Mouse (Mus musculus) limb, embryonic 11.5 days (tissue): ENCODE results near the gene Shank2. TPM values are rescaled to one million over a fixed set of nuclear protein-coding genes. Genes with fewer than 3 reads are reported as not detected.
A peak's percentile ranks its signal among the peaks of the same experiment; 100 is the strongest.

Source experiments
- ATAC-seq: fragments of 200-750 bp; cut with Nextera tagmentation; 2 replicates; pipeline ENCODE4 v1.8.0; 2017; ENCODE audit warnings: low read depth; ENCODE audit not compliant: insufficient number of reproducible peaks, low FRiP score, low TSS enrichment
- DNase-seq: peaks from one replicate; pipeline ENCODE4 v3.0.0-alpha.2; 2015; ENCODE audit warnings: low spot score
- H3K27ac ChIP-seq: fragments of 300-500 bp; sonication (generic); replicated peaks from 2 replicates; pipeline ENCODE4 v1.5.1; 2014; ENCODE audit warnings: low read depth, mild to moderate bottlenecking, low read length
- H3K27me3 ChIP-seq: fragments of 300-500 bp; sonication (generic); 2 replicates; pipeline ENCODE4 v1.6.1; 2014; ENCODE audit warnings: mild to moderate bottlenecking, low read length, mixed read lengths; ENCODE audit not compliant: control insufficient read depth, insufficient read depth
- H3K36me3 ChIP-seq: fragments of 300-500 bp; sonication (generic); 2 replicates; pipeline ENCODE4 v1.6.1; 2014; ENCODE audit warnings: mild to moderate bottlenecking, low read length, moderate library complexity, mixed read lengths; ENCODE audit not compliant: control insufficient read depth, insufficient read depth
- H3K4me1 ChIP-seq: fragments of 300-500 bp; sonication (generic); 2 replicates; pipeline ENCODE4 v1.6.1; 2014; ENCODE audit warnings: low read length, mixed read lengths; ENCODE audit not compliant: control insufficient read depth, insufficient read depth
- H3K4me2 ChIP-seq: fragments of 300-500 bp; sonication (generic); 2 replicates; pipeline ENCODE4 v1.6.1; 2014; ENCODE audit warnings: low read depth, mild to moderate bottlenecking, moderate library complexity; ENCODE audit not compliant: severe bottlenecking
- H3K4me3 ChIP-seq: fragments of 300-500 bp; sonication (generic); 2 replicates; pipeline ENCODE4 v1.5.1; 2014; ENCODE audit warnings: low read depth, low read length
- H3K9ac ChIP-seq: fragments of 300-500 bp; sonication (generic); 2 replicates; pipeline ENCODE4 v1.6.1; 2014; ENCODE audit warnings: mild to moderate bottlenecking, low read length
- H3K9me3 ChIP-seq: fragments of 300-500 bp; sonication (generic); 2 replicates; pipeline ENCODE4 v1.6.1; 2016; ENCODE audit warnings: low read length; ENCODE audit not compliant: control insufficient read depth
- WGBS: fragments of 180-500 bp; shearing (Covaris S2); extraction: QIAGEN DNeasy Blood & Tissue Kit; methylation state at CpG from one replicate; pipeline ENCODE4 v1.1.7; 2014; 5-methylcytosine and 5-hydroxymethylcytosine counted together
- polyA plus RNA-seq: library from polyadenylated mRNA; unstranded; fragments of >200 nt; fragmentation: Nextera tagmentation; extraction: Ambion mirVana; gene quantifications from 2 replicates; pipeline ENCODE4 v1.2.1, GENCODE M21; 2014

Shank2 gene
- polyA plus RNA-seq, 1 experiment from 2014 or later, result 0.68 TPM

GRCm38 (mm10) chr7:144268329-144268728 is 266.6 kb downstream of the Shank2 start:
- H3K36me3 ChIP-seq, result no peaks in the 10 kb centered on the region
- WGBS, result 71% methylated on average over 7 of the region's 7 CpGs
- no peaks in the 10 kb centered on the region for H3K27me3 ChIP-seq
- ATAC-seq, result no peak
- no peak overlapping the region for H3K9ac ChIP-seq
- no peak overlapping the region for H3K4me2 ChIP-seq
- H3K4me1 ChIP-seq, result no peaks in the 10 kb centered on the region
- H3K9me3 ChIP-seq, result no peaks in the 10 kb centered on the region
- no peak for DNase-seq
- H3K4me3 ChIP-seq, result no peak overlapping the region
- H3K27ac ChIP-seq, result no peak overlapping the region

GRCm38 (mm10) chr7:144268778-144269177 is 267.1 kb downstream of the Shank2 start:
- Histone ChIP-seq H3K36me3 (no peaks in the 10 kb centered on the region), H3K4me1 (no peaks in the 10 kb centered on the region), H3K4me2 (no peak overlapping the region), H3K4me3 (no peak overlapping the region), H3K27me3 (no peaks in the 10 kb centered on the region), H3K27ac (no peak overlapping the region), H3K9ac (no peak overlapping the region), H3K9me3 (no peaks in the 10 kb centered on the region)
- no peak for DNase-seq
- no peak for ATAC-seq
- 70% methylated on average over 4 of the region's 4 CpGs for WGBS

GRCm38 (mm10) chr7:144271074-144271473 is 269.3 kb downstream of the Shank2 start:
- H3K27ac ChIP-seq, result no peak overlapping the region
- no peak overlapping the region for H3K4me2 ChIP-seq
- H3K27me3 ChIP-seq, result no peaks in the 10 kb centered on the region
- H3K36me3 ChIP-seq, result no peaks in the 10 kb centered on the region
- ATAC-seq (no peak), DNase-seq (no peak)
- no peak overlapping the region for H3K4me3 ChIP-seq
- H3K4me1 ChIP-seq, result no peaks in the 10 kb centered on the region
- 78% methylated on average over 2 of the region's 2 CpGs for WGBS
- no peak overlapping the region for H3K9ac ChIP-seq
- H3K9me3 ChIP-seq, result no peaks in the 10 kb centered on the region

GRCm38 (mm10) chr7:144278703-144279102 is 277.0 kb downstream of the Shank2 start:
- 84% methylated on average over 4 of the region's 4 CpGs for WGBS
- no peaks in the 10 kb centered on the region for H3K9me3 ChIP-seq
- no peak overlapping the region for H3K4me3 ChIP-seq
- ATAC-seq (no peak), DNase-seq (no peak)
- no peak overlapping the region for H3K9ac ChIP-seq
- no peak overlapping the region for H3K27ac ChIP-seq
- H3K4me1 ChIP-seq, result peaks cover 1% of the 10 kb centered on the region; the same call in 1 of the 2 replicates
- H3K4me2 ChIP-seq, result no peak overlapping the region
- H3K36me3 ChIP-seq, result no peaks in the 10 kb centered on the region
- H3K27me3 ChIP-seq, result no peaks in the 10 kb centered on the region

GRCm38 (mm10) chr7:144283701-144284100 is 282.0 kb downstream of the Shank2 start:
- peak; percentile 37 for DNase-seq
- WGBS, result 7% methylated on average over 6 of the region's 6 CpGs
- peak overlapping the region; percentile 47 for H3K4me3 ChIP-seq
- no peaks in the 10 kb centered on the region for H3K9me3 ChIP-seq
- no peaks in the 10 kb centered on the region for H3K36me3 ChIP-seq
- peak overlapping the region; percentile 68 for H3K9ac ChIP-seq
- H3K27me3 ChIP-seq, result no peaks in the 10 kb centered on the region
- ATAC-seq, result no peak
- H3K4me2 ChIP-seq, result peak overlapping the region; percentile 94
- H3K4me1 ChIP-seq, result peaks cover 5% of the 10 kb centered on the region
- no peak overlapping the region for H3K27ac ChIP-seq

GRCm38 (mm10) chr7:144284241-144285065 is 282.7 kb downstream of the Shank2 start:
- peak overlapping the region; percentile 68 for H3K9ac ChIP-seq
- DNase-seq, result peak; percentile 63
- no peaks in the 10 kb centered on the region for H3K27me3 ChIP-seq
- 2% methylated on average over 45 of the region's 45 CpGs for WGBS
- H3K36me3 ChIP-seq, result no peaks in the 10 kb centered on the region
- peaks cover 5% of the 10 kb centered on the region for H3K4me1 ChIP-seq
- peak; percentile 72; the same call in 1 of the 2 replicates for ATAC-seq
- H3K27ac ChIP-seq, result no peak overlapping the region
- peak overlapping the region; percentile 47 for H3K4me3 ChIP-seq
- H3K4me2 ChIP-seq, result peak overlapping the region; percentile 94
- H3K9me3 ChIP-seq, result no peaks in the 10 kb centered on the region

- Histone ChIP-seq H3K4me2 (peak overlapping the region; percentile 94), H3K27ac (no peak overlapping the region), H3K27me3 (no peaks in the 10 kb centered on the region), H3K4me3 (peak overlapping the region; percentile 47), H3K4me1 (peaks cover 5% of the 10 kb centered on the region), H3K36me3 (no peaks in the 10 kb centered on the region), H3K9me3 (no peaks in the 10 kb centered on the region), H3K9ac (peak overlapping the region; percentile 68)
- peak; percentile 38 for DNase-seq
- WGBS, result 30% methylated on average over 5 of the region's 5 CpGs
- no peak for ATAC-seq
These were observed 283.4 kb downstream of the Shank2 start for GRCm38 (mm10) chr7:144285066-144285633.

GRCm38 (mm10) chr7:144285912-144286311 is 284.2 kb downstream of the Shank2 start:
- DNase-seq, result no peak
- peaks cover 5% of the 10 kb centered on the region for H3K4me1 ChIP-seq
- H3K36me3 ChIP-seq, result no peaks in the 10 kb centered on the region
- ATAC-seq, result no peak
- no peak overlapping the region for H3K9ac ChIP-seq
- no peaks in the 10 kb centered on the region for H3K9me3 ChIP-seq
- H3K27me3 ChIP-seq, result no peaks in the 10 kb centered on the region
- no peak overlapping the region for H3K27ac ChIP-seq
- H3K4me2 ChIP-seq, result no peak overlapping the region
- 86% methylated on average over 4 of the region's 4 CpGs for WGBS
- H3K4me3 ChIP-seq, result no peak overlapping the region
